Mouse (Mus musculus) stomach, embryonic 14.5 days (tissue): ENCODE data around the gene Lrch2. TPM values are rescaled to one million over a fixed set of nuclear protein-coding genes. Genes with fewer than 3 reads are reported as not detected.
A peak's percentile ranks its signal among the peaks of the same experiment; 100 is the strongest.
"Not testable (repeated sequence)": the region's sequence is repeated elsewhere in the genome, so short reads cannot be mapped to it uniquely, and the experiment has no call there.

Experiments used
- ATAC-seq: fragments of 200-750 bp; cut with Nextera tagmentation; 2 replicates; pipeline ENCODE4 v1.8.0; 2017; ENCODE audit warnings: low read depth, moderate TSS enrichment; ENCODE audit not compliant: insufficient number of reproducible peaks, insufficient read depth, low FRiP score
- H3K27ac ChIP-seq: fragments of 300-500 bp; sonication (generic); 2 replicates; pipeline ENCODE4 v1.5.1; 2014; ENCODE audit warnings: mild to moderate bottlenecking, low read length, moderate library complexity, mixed read lengths
- H3K27me3 ChIP-seq: fragments of 300-500 bp; sonication (generic); 2 replicates; pipeline ENCODE4 v1.6.1; 2014; ENCODE audit warnings: low read length, control low read depth, mixed read lengths; ENCODE audit not compliant: control insufficient read depth, insufficient read depth
- H3K36me3 ChIP-seq: fragments of 300-500 bp; sonication (generic); 2 replicates; pipeline ENCODE4 v1.6.1; 2014; ENCODE audit warnings: mild to moderate bottlenecking, control low read depth, low read length, moderate library complexity, mixed read lengths; ENCODE audit not compliant: control insufficient read depth, insufficient read depth
- H3K4me1 ChIP-seq: fragments of 300-500 bp; sonication (generic); 2 replicates; pipeline ENCODE4 v1.6.1; 2014; ENCODE audit warnings: low read length, control low read depth, mixed read lengths; ENCODE audit not compliant: control insufficient read depth, insufficient read depth
- H3K4me2 ChIP-seq: fragments of 300-500 bp; sonication (generic); replicated peaks from 2 replicates; pipeline ENCODE4 v1.6.1; 2014; ENCODE audit warnings: low read depth, low read length, control low read depth
- H3K4me3 ChIP-seq: fragments of 300-500 bp; sonication (generic); 2 replicates; pipeline ENCODE4 v1.5.1; 2014; ENCODE audit warnings: low read depth, low read length, control low read depth
- H3K9ac ChIP-seq: fragments of 300-500 bp; sonication (generic); replicated peaks from 2 replicates; pipeline ENCODE4 v1.6.1; 2014; ENCODE audit warnings: low read depth, mild to moderate bottlenecking, control low read depth, low read length, moderate library complexity, mixed read lengths
- H3K9me3 ChIP-seq: fragments of 300-500 bp; sonication (generic); 2 replicates; pipeline ENCODE4 v1.6.1; 2016; ENCODE audit warnings: low read depth, low read length, control low read depth; ENCODE audit not compliant: control insufficient read depth
- WGBS: fragments of 180-500 bp; shearing (Covaris S2); extraction: QIAGEN DNeasy Blood & Tissue Kit; methylation state at CpG from one replicate; pipeline ENCODE4 v1.1.7; 2014; 5-methylcytosine and 5-hydroxymethylcytosine counted together
- polyA plus RNA-seq: library from polyadenylated mRNA; unstranded; fragments of >200 nt; fragmentation: Nextera tagmentation; extraction: Ambion mirVana; gene quantifications from 2 replicates; pipeline ENCODE4 v1.2.1, GENCODE M21; 2014

The Lrch2 gene
- 8.8 and 10.1 TPM in 2 replicates for polyA plus RNA-seq

DNA sequence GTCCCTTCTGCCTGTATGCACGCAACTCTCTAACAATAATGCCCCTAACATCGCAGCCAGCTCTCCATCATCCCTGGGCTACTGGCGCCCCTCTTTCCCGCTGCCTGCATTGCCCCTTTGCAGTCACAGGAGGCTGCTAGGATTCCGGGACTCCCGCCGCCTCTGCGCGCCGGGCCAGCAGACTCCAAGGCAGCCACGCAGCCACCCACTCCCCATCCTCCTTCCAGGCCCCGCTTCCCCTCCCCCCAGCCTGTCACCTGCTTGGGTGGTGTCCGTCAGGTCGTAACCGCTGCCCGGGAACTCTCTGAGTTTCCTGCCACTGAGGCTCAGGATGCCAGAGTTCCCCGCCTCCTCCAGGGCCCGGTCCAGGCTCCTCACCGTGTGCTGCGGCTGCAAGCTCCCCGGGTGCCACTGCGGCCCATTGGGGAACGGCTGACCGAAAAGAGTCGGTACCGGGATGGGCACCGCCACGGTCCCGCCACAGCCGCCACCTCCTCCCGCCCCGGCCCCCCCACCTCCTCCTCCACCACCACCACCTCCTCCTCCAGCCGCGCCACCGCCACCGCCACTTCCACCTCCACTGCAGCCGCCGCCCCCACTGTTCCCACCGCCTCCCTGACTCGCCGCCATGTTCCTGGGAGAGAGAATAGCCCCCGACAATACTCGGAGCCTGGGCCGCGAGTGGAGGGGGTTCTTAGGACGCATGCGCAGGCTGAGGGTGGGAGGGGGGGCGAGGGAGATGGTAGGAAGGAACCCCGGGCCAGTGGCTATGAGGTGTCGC lies at the start of gene Lrch2:
TSS of gene Lrch2 (minus strand) at position 661 of the 781 bp plus-strand sequence.
- WGBS: 15% methylated on average over 39 of the region's 50 CpGs
- Histone ChIP-seq H3K9me3 (no peaks in the 10 kb centered on the region), H3K27me3 (no peaks in the 10 kb centered on the region), H3K4me3 (peak within 1 kb of the TSS; percentile 44), H3K27ac (peak within 1 kb of the TSS; percentile 75), H3K4me1 (no peaks in the 10 kb centered on the region), H3K4me2 (peak within 1 kb of the TSS; percentile 40), H3K36me3 (no peaks in the 10 kb centered on the region), H3K9ac (peak within 1 kb of the TSS; percentile 33)
- ATAC-seq: peak; percentile 82; the same call in 1 of the 2 replicates

DNA sequence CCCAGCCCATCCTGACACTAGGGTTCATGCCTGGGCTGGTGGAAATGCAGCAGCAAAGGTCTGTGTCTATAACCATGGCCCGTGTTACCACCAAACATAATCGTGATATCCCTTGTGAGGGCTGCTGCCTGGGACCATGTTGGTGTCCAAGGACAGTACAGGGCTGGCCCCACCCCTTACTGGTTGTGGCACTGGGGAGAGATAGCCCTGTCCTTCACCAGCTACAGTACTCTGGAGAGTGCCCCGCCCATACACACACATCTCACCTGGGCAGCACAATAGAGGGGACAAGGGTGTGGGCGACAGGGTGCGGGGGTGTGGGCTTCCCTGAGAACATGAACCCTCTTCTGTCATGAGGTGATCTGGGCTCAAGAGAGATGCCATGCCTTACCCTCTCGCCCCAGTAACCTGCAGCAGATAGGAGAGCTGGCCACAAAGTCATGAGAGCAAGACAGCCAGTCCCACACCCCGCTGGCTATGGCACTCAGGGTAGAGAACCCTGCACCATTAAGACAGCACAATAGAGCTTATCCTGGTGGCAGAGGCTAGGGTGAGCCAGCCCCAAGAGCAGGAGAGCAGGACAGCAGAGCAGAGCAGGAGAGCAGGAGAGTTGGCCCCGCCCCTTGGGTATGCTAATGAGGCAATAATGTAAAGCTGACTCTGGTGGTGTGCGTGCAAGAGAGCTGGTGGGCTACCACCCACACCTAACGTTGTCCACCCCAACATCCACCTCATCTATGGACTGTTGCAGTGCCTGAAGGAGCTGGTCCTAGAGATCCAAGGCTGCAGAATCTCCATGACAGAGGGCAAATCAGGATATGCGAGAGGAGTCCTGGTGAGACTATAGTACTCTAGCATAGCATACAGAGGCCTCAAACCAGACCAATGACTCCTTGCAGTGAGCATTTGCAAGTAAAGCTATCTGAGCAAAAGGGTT lies 12.7 kb downstream of the Lrch2 start:
- ATAC-seq: 0 out of 2 replicates have a peak, but pooled peaks have one; percentile 37
- Histone ChIP-seq H3K4me1 (no peaks in the 10 kb centered on the region), H3K9me3 (no peaks in the 10 kb centered on the region), H3K4me2 (no peak overlapping the region), H3K4me3 (no peak overlapping the region), H3K27me3 (no peaks in the 10 kb centered on the region), H3K9ac (no peak overlapping the region), H3K36me3 (no peaks in the 10 kb centered on the region), H3K27ac (no peak overlapping the region)
- 67% methylated on average over 11 of the region's 11 CpGs for WGBS

DNA sequence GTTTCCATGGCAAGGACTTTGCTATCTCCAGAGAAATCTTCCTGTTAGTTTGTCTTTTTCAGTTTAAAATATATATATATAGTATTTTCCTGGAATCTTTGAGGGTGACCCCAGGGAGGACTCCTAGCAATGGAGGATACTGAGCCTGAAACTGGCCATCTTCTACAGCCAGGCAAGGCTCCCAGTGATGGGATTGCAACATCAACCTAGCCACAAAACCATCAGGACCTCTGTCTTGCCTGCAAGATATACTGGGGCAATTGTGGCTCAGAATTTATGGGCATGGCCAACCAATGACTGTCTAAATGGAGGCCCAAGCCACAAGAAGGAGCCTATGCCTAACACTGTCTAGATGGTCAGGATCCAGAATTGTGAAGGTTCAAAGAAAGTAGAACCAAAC lies 15.5 kb downstream of the Lrch2 start:
- Histone ChIP-seq H3K27ac (no peak overlapping the region), H3K4me1 (no peaks in the 10 kb centered on the region), H3K4me2 (no peak overlapping the region), H3K9ac (no peak overlapping the region), H3K27me3 (no peaks in the 10 kb centered on the region), H3K9me3 (no peaks in the 10 kb centered on the region), H3K4me3 (no peak overlapping the region), H3K36me3 (no peaks in the 10 kb centered on the region)
- no peak for ATAC-seq

DNA sequence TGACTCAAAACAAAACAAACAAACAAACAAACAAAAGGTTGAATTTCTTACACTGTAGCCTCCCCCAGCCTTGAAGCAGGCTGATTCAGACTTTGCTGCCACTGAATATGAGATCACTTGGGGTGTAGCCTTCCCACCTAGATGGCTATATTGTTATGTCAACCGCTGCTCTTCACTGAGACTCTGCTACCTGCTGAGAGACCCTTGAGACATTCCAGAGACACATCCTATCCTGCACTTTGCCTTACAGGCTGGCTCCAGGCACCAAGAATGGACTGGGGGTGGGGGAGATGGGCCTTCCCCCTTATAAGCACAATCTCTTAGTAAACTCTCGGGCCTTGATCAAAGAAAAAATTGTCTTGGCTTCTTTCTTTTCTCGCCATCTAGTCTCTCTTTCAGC lies 16.8 kb downstream of the Lrch2 start:
- H3K9me3 ChIP-seq, H3K4me1 ChIP-seq, H3K9ac ChIP-seq, H3K4me2 ChIP-seq, H3K36me3 ChIP-seq, ATAC-seq, H3K4me3 ChIP-seq, H3K27ac ChIP-seq, H3K27me3 ChIP-seq: not testable (repeated sequence)
- WGBS: 86% methylated on average over 3 of the region's 3 CpGs

DNA sequence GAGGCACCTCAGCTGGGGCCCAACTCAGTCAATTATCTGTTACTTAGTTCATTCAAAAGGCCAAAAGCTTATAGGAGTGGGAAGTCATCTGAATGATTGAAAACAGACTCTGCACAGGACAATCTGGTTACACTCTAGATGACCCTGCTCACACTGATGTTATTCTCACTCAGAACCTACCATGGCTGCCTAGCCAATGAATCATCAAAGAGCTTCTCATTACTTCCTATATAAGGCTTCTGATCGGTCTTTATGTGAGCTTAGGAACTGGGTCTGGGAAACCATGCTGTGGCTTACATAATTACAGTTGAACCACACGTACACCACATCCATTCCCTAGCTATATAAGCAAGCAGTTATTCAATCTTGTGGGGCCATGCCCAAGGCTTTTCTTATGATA lies 18.3 kb downstream of the Lrch2 start:
- WGBS: 86% methylated on average over 2 of the region's 2 CpGs
- ATAC-seq: no peak
- H3K9me3 ChIP-seq: no peaks in the 10 kb centered on the region

DNA sequence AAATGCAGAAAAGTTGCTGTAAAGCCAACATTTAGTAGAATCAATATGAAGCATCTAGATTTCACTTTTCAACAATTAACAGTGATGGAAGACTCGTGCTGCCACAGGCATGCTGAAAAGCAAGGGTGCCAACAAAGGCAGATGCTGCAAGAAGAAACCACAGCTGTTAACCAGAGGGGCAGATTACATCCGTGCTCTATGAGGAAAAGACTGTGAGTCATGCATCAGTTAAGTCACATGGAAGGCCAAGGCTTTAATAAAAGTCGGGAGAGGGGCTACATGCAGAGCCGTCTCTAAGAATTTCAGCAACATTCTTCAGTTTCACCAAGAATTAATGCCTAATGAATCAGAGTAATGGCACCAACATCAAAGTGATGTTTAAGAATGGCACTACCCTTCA lies 22.2 kb downstream of the Lrch2 start:
- WGBS: 53% methylated on average over 4 of the region's 4 CpGs
- H3K9ac ChIP-seq: no peak overlapping the region
- no peak overlapping the region for H3K4me2 ChIP-seq
- H3K4me3 ChIP-seq: no peak overlapping the region
- H3K27me3 ChIP-seq: no peaks in the 10 kb centered on the region
- no peak for ATAC-seq
- H3K9me3 ChIP-seq: no peaks in the 10 kb centered on the region
- H3K27ac ChIP-seq: no peak overlapping the region
- no peaks in the 10 kb centered on the region for H3K4me1 ChIP-seq
- H3K36me3 ChIP-seq: no peaks in the 10 kb centered on the region

More for the DNA sequence above, 18.3 kb downstream of the Lrch2 start:
- H3K9ac ChIP-seq: no peak overlapping the region
- no peaks in the 10 kb centered on the region for H3K4me1 ChIP-seq
- no peak overlapping the region for H3K4me2 ChIP-seq
- H3K27ac ChIP-seq: no peak overlapping the region
- no peaks in the 10 kb centered on the region for H3K27me3 ChIP-seq
- no peaks in the 10 kb centered on the region for H3K36me3 ChIP-seq
- no peak overlapping the region for H3K4me3 ChIP-seq

DNA sequence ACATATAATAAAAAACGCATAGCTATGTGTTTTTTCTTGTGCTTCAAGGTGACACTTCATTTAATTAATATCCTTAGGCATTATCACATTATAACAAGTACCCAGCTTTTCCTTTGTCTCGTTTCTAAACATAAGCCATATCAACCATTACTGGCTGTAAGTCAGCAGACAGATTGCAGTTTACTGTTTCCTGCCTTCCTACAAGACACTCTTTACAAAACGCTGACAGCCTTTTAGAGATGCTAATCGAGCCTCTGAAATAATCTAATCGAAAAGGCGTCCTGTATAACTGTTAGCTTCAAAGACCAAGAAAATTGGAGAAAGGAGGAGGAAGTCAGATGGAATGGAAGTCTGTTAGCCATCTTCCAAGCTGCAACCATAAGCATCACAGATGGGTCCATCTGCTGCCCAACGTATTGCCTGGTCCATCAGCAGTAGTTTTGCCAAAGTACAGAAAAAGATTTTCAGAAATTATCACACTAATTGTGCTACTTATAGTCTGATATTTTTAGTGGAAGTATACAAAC lies 26.2 kb downstream of the Lrch2 start:
- no peak for ATAC-seq
- no peak overlapping the region for H3K27ac ChIP-seq
- no peaks in the 10 kb centered on the region for H3K36me3 ChIP-seq
- H3K4me1 ChIP-seq: no peaks in the 10 kb centered on the region
- H3K4me2 ChIP-seq: no peak overlapping the region
- no peaks in the 10 kb centered on the region for H3K9me3 ChIP-seq
- H3K4me3 ChIP-seq: no peak overlapping the region
- H3K9ac ChIP-seq: no peak overlapping the region
- no peaks in the 10 kb centered on the region for H3K27me3 ChIP-seq
- 74% methylated on average over 7 of the region's 7 CpGs for WGBS

DNA sequence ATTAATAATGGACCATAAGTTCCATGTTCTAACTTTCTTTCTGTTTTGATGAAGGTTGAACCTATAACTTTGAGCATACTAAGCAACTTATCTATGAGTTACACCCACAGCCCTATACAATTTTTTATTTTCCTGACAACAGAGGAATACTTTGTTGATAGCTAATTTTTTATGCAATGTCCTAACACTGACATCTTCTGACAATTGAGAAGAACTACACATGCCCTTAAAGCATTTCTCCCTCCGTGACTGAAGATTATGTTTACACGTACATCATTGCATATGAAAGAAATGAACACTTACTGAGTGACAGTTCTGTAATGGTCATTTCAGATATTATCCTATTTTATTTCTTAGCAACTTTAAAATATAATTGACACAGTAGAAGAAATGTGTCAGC lies 64.3 kb downstream of the Lrch2 start:
- no peak overlapping the region for H3K27ac ChIP-seq
- H3K4me3 ChIP-seq: no peak overlapping the region
- H3K4me1 ChIP-seq: no peaks in the 10 kb centered on the region
- no peak overlapping the region for H3K9ac ChIP-seq
- H3K4me2 ChIP-seq: no peak overlapping the region
- H3K27me3 ChIP-seq: no peaks in the 10 kb centered on the region
- H3K9me3 ChIP-seq: no peaks in the 10 kb centered on the region
- 62% methylated on average over 2 of the region's 2 CpGs for WGBS
- H3K36me3 ChIP-seq: no peaks in the 10 kb centered on the region
- ATAC-seq: no peak
